Mouse (Mus musculus) brain, embryonic 14.5 days (tissue): ENCODE results near the gene Ddx27. TPM values are rescaled to one million over a fixed set of nuclear protein-coding genes. Genes with fewer than 3 reads are reported as not detected.

Experiments
- DNase-seq: peaks from one replicate; pipeline ENCODE4 v3.0.0-alpha.2; 2011; ENCODE audit warnings: low read depth
- CTCF ChIP-seq: fragments of 200-500 bp; IDR thresholded peaks from 2 replicates; pipeline ENCODE4 v1.5.1; 2012; ENCODE audit warnings: inconsistent platforms, mild to moderate bottlenecking, moderate library complexity, borderline replicate concordance; ENCODE audit not compliant: insufficient read depth, insufficient read length; ENCODE audit errors: extremely low read depth
- POLR2A ChIP-seq: fragments of 200-500 bp; IDR thresholded peaks from 2 replicates; pipeline ENCODE4 v1.6.1; 2012; ENCODE audit warnings: mild to moderate bottlenecking, inconsistent platforms, borderline replicate concordance; ENCODE audit not compliant: poor library complexity, insufficient read depth, insufficient read length, severe bottlenecking; ENCODE audit errors: extremely low read depth
- polyA plus RNA-seq: library from polyadenylated mRNA; depleted of rRNA; stranded (reverse); fragments of >200 nt; gene quantifications from 2 replicates; pipeline ENCODE4 v1.2.3, GENCODE M21; 2012

Ddx27 gene
- polyA plus RNA-seq, 1 experiment: 38.3 TPM

- DNase-seq: no peak
- TF ChIP-seq POLR2A (no peak), CTCF (no peak)
Observed at GRCm38 (mm10) chr2:167064601-167065295, 49.8 kb downstream of the Ddx27 start.

DNA sequence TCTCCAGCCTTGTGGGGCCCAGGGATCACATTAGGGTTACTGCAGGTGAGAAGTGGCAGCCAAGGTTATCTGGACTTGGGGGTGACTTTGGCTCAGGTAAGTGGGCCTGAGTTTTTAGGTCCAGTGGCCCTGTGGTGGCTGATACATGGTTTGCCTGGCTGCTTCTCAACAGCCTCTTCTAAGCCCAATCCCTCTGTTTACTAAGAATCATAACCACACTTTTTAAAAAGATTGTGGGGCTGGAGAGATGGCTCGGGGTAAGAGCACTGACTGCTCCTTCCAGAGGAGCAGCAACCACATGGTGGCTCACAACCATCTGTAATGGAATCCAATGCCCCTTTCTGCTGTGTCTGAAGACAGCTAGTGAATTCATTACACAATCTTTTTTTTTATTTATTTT lies 51.0 kb downstream of the Ddx27 start:
- no peak for DNase-seq
- TF ChIP-seq CTCF (no peak), POLR2A (no peak)

- TF ChIP-seq CTCF: no peak
- TF ChIP-seq POLR2A: no peak
- DNase-seq: no peak
Observed at GRCm38 (mm10) chr2:167066528-167067516, 51.8 kb downstream of the Ddx27 start.

DNA sequence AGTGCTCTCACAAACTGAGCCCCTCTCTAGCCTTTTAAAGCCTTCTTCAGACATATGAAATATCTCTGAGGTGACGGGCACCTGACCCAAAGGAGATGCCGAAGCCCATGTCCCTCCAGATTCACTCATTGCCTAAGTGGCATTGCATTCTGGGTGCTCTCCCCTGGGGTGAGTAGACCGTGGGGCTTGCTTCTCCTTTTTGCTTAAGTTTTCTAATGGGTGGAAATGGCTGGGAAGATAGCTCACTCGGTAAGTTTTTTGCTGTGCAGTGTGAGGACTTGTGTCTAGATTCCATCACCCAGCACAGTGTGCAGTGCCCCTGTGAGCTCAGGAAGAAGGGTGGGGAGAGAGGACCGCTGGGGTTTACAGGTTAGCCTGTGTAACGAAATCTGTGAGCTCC lies 52.6 kb downstream of the Ddx27 start:
- DNase-seq: no peak
- TF ChIP-seq POLR2A: no peak
- TF ChIP-seq CTCF: no peak

- TF ChIP-seq CTCF: no peak
- DNase-seq: peak; percentile 48
Observed at GRCm38 (mm10) chr2:167070341-167070740, 55.3 kb downstream of the Ddx27 start.

GRCm38 (mm10) chr2:167071266-167071640 lies 56.3 kb downstream of the Ddx27 start:
- no peak for DNase-seq
- TF ChIP-seq CTCF (no peak), POLR2A (no peak)

GRCm38 (mm10) chr2:167071641-167072601 lies 56.9 kb downstream of the Ddx27 start:
- DNase-seq: peak; percentile 98
- TF ChIP-seq POLR2A: peak; percentile 29; the same call in 1 of the 2 replicates
- peak; percentile 100 for TF ChIP-seq CTCF

GRCm38 (mm10) chr2:167074587-167074986 lies 59.6 kb downstream of the Ddx27 start:
- TF ChIP-seq POLR2A: no peak
- no peak for TF ChIP-seq CTCF
- no peak for DNase-seq

- TF ChIP-seq CTCF (no peak), POLR2A (no peak)
- no peak for DNase-seq
Observed at GRCm38 (mm10) chr2:167076352-167076751, 61.4 kb downstream of the Ddx27 start.

DNA sequence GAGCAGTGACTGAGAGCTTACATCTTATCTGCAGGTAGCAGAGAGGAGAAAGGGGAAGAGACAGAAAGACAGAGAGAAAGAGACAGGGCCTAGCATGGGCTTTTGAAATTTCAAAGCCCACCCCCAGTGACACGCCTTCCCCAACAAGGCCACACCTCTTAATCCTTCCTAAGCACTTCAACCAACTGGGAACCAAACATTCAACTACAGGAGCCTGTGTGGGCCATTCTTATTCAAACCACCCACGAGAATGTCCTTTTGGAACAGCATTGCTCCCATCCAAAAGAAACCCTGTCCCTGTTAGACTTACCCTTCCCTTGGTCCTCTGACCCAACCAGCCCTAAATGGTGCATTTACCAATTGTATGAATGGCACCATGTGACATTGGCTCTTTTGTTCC lies 61.8 kb downstream of the Ddx27 start:
- TF ChIP-seq CTCF (no peak), POLR2A (no peak)
- no peak for DNase-seq
